Mouse (Mus musculus) ovary, postnatal 14 days (tissue): ENCODE results near the gene Prmt7.
A peak's percentile ranks its signal among the peaks of the same experiment; 100 is the strongest.

ENCODE experiments used
- DNase-seq: peaks from one replicate; pipeline ENCODE4 v3.0.0; 2022; ENCODE audit warnings: low spot score

The Prmt7 gene

DNA sequence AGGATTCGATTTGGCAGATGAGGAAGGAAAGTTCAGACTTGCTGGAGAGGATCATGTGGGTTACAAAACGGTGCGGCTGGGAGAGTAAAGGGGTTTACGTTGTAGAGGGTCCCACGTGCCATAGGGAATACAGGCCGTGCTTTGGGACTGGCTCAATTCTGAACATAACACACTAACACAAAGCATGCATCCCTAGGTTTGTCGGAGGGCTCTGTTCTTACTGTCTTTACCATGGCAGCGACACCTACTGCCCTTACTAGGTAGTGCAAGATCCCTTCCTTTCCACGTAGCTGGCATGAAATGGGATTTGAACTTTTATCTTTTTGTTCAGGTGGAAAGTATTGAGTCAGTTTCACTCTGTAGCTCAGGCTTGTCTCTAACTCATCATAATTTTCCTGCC lies 15.9 kb downstream of the Prmt7 start:
- DNase-seq: peak; percentile 42

DNA sequence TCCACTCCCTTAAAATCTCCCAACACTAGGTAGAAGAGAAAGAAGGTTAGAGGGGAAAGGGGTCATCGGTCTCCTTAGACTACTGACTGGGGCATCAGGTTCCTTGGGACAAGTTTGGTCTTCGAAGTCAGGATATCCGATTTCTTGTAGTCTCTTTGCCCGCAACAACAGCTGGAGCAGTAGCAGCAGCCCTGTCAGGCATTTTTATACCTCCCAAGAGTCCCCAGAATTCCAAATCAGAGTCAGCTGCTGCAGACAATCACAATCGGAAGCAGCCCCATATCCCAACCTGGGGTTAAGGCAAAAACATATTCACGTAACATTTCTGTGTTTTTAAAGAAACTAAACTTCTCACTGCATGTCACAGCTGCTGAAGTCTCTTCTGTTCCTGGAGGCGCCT lies 20.8 kb downstream of the Prmt7 start:
- DNase-seq: no peak

- no peak for DNase-seq
Observed at GRCm38 (mm10) chr8:106232751-106233150, 22.0 kb downstream of the Prmt7 start.

DNA sequence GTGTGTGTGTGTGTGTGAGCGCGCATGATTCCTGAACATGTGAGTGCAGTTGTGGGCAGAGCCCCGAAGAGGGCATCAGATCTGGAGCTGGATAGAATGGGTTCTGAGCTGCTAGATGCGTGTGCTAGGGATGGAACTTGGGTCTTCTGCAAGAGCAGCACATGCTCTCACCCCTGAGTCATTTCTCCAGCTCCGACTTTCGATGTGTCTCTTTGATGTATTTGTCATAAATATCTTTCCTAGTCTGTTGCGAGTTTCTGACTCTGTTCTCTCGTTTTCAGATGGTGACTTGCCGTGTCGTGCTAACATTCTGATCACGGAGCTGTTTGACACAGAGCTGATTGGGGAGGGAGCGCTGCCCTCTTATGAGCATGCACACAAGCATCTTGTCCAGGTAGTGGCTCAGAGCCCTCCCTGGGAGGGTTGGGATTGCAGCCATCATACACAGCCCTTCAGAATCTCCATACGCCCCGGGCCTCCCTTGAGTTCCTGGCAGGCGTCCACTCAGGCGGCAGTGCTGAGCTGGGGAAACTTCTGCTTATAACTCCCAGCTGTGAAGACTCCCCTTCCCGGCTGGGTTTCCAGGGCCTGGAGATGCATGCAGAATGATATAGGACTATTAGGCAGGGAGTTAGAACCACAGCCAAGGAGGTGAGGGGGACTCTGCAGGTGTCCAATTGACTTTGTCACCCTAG lies 24.0 kb downstream of the Prmt7 start:
- no peak for DNase-seq

- no peak for DNase-seq
Observed at GRCm38 (mm10) chr8:106237106-106237505, 26.4 kb downstream of the Prmt7 start.

GRCm38 (mm10) chr8:106250186-106250585 lies 39.5 kb downstream of the Prmt7 start:
- DNase-seq: no peak

DNA sequence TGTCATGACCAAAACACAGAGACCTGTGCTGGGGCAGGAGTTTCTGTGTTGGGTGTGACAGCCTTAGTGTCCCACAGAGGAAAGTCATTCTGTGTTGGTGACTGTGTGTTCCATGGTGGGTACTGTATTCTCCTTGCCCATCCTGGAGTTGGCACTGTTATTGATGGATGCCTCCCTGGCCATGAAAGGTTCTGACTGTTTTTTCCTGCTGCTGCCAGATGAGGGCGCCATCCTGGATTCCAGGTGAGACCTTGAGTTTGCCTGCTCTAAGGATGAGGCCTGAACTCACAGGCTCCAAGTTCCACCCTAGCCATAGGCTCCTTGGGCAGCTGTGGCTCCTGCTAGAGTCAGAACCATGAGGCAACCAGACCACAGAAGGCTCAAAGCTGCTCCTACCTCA lies 47.4 kb downstream of the Prmt7 start:
- no peak for DNase-seq

DNA sequence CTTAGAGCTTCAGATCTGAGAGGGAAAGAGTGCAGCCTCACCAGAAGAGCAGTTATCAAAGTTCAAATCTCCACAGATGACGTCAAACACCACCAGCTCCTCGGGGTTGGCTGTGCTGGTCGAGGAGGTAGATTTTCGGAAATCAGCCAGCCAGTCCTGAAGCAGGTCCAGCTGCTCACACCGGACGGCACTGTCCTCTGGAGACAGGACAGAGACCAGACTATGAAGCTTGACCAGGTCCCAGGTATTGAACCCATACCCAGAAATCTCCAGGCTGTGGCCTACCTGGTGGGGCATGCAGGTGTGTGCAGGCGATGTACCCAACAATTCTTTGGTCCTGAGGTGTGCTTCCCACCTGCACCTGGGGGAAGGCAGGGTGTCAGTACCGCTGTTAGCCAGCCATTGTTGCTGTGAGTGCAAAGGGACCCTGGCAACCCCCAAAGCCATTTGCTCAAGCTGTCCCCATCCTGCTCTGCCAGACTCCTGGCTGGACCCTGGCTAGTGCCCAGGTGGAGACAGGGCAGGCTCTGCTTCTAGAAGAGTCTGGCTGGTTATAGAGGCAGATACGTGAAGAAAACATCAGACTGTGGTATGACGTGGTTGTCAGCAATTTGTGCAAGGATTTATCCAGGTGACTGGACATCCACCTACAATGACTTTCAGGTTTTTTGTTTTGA lies 49.0 kb downstream of the Prmt7 start:
- DNase-seq: no peak

GRCm38 (mm10) chr8:106260894-106261293 lies 50.2 kb downstream of the Prmt7 start:
- no peak for DNase-seq

- DNase-seq: no peak
Observed at GRCm38 (mm10) chr8:106262343-106262742, 51.6 kb downstream of the Prmt7 start.

DNA sequence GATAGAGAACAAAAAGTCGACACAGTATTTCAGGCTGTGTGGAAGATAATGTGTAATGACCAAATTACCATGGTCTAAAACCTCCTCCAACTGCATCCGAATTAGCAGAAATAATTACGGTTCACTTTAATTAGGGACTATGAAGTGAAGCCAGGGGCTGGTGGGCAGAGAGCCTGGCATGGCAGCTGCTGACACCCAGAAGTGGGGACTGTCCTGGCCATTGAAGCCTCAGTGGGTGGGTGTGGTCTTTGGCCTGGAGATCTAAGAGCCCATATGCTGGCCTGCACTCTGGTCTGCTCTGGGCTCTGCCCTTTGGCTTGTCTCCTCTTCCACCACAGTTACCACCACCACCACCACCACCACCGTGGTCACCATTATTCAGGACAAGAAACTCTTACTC lies 53.2 kb downstream of the Prmt7 start:
- no peak for DNase-seq

DNA sequence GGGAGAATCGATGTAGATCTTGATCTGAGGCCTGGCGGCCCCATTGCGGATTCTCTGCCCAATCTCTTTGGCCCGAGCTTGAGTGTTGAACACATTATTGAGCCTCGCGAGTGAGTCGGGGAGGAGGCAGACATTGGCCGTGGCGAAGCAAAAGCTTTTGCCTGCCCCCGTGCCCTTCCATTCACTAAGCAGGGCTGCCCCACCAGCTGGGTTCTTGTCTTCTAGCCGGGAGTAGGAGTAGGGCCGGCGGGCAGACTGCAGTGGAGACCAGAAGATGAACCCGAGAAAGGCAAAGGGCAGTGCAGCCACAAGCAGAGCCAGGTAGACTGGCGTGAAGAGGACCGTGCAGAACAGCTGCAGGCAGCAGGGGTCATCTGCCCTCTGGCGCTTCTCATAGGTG lies 54.7 kb downstream of the Prmt7 start:
- DNase-seq: no peak

DNA sequence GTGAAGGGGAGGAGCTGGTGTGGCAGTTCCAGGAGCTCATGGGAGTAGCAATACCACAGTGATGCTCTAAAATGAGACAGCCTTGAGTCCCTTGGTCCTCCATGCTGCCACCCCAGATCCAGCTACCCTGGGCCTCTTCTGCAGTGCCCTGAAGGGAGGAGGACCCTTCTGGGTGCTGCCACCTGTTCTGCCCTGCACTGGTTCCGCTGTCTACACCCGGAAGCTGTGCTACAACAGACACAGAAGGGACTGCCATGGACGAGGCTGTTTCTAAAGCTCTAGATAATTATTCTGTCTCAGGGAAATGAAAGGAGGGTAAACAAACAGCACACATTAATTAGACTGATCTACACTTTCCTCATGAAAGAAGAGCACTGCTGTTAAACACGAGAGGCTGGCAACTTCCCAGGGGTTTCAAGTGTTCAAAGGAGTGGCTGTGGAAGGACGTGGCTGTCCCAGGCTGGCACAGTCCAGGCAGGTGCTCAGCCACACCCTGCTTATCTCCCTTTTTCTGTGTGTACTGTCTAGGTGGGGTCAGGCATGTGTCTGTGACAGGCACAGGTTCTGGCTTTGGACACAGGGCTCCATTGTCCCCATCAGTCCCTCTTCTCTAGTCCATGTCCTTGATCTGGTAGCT lies 58.1 kb downstream of the Prmt7 start:
- no peak for DNase-seq

DNA sequence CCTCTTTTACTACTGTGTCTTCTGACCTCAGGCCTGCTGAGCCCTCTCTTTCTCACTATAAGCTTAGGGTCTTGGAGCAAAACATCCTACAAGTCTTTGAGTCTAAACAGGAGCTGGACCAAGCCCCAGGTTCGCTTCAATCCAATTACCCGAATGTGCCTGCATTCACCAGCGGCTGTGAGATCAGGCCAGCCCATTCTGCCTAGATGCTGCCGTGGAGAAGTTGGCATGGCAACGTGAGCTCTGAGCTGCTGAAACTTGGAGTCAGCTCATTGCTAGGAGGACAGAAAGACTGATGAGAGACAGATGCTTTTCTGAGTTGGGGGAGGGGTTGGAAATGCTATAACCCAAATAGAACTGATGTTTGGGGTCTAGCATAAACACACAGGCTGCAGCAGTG lies 60.1 kb downstream of the Prmt7 start:
- DNase-seq: no peak

- DNase-seq: no peak
Observed at GRCm38 (mm10) chr8:106271378-106271777, 60.6 kb downstream of the Prmt7 start.

- DNase-seq: no peak
Observed at GRCm38 (mm10) chr8:106273468-106273867, 62.7 kb downstream of the Prmt7 start.

DNA sequence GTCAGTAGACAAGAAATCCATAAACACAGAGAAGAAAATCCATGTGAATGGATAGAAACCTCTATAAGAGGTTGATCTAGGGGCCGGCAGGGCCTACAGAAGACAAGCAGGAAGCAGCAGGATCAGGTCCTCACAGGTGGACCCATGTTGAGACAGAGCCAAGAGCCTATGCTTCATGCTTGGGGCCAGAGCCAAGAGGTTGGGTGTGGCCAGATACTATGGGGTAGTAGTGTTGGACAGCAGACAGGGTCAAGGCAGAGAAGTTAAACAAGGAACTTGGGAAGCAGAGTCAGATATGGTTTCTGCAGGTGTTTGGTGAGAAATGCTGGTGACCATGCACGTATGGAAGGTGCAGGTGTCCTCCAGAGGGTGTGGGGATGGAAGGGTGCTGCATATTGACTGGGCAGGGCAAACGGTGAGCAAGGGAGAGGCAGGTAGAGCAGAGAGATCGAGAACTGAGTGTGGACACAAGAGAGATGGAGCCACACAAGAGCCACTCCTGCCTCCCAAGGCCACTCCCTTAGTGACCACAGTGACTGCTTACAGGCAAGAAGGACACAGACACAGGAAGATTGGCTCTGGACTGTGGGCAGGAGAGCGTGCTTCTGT lies 66.1 kb downstream of the Prmt7 start:
- DNase-seq: no peak

- no peak for DNase-seq
Observed at GRCm38 (mm10) chr8:106278367-106279042, 67.8 kb downstream of the Prmt7 start.

DNA sequence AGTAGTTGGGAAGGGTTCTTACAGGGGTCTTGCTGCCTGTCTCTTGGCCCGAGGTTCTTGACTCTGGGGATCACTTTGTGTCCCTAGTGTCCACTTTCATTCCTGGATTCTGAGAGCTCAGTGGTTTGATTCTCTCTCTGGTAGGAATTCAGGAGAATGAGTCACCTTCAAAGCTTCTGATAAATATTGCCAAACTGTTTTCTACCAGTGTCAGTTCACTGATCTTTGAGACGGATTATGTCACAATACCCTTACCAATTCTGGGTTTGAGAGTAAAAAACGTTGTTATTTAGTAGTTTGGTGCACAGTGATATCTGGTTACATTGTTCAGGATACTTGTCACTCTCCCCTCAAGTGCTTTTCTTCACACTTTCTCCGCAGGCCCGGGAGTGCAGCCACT lies 69.4 kb downstream of the Prmt7 start:
- no peak for DNase-seq

- DNase-seq: no peak
Observed at GRCm38 (mm10) chr8:106280844-106281243, 70.1 kb downstream of the Prmt7 start.

GRCm38 (mm10) chr8:106287445-106287844 lies 76.7 kb downstream of the Prmt7 start:
- no peak for DNase-seq

DNA sequence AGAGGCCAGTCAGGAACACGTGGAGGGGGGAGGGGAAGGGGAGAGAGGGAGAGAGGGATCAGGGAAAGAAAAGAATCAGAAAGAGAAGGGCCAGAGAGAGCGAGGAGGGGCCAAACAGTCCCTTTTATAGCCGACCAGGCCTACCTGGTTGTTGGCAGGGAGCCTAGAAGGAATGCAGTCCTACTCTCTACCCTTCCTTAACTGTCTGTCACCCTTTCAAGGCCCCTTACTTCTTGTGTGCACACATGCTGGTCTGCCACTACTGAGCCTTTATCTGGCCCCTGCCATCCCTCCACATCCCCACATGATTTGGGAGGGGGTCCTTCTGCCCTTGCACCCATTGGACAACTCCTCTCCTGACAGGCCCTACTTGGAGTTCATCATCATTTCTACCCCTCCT lies 78.0 kb downstream of the Prmt7 start:
- no peak for DNase-seq
